Mouse (Mus musculus) urinary bladder, postnatal 10 days (tissue): Measurements from ENCODE around the gene Aatf.
A peak's percentile ranks its signal among the peaks of the same experiment; 100 is the strongest.

Experiments used
- DNase-seq: peaks from one replicate; pipeline ENCODE4 v3.0.0; 2022; ENCODE audit warnings: low spot score

The Aatf gene

GRCm38 (mm10) chr11:84513171-84514116, at the start of gene Aatf:
TSS of gene Aatf (minus strand) at chr11:84513522.
- peak; percentile 79 for DNase-seq

GRCm38 (mm10) chr11:84562758-84563347, 49.5 kb upstream of the Aatf start:
- no peak for DNase-seq

GRCm38 (mm10) chr11:84561546-84561945, 48.2 kb upstream of the Aatf start:
- DNase-seq = no peak

GRCm38 (mm10) chr11:84553821-84554450, 40.6 kb upstream of the Aatf start:
- no peak for DNase-seq

- DNase-seq = no peak
These were observed 38.0 kb upstream of the Aatf start for GRCm38 (mm10) chr11:84551296-84551695.

GRCm38 (mm10) chr11:84549258-84549791, 36.0 kb upstream of the Aatf start:
- no peak for DNase-seq

GRCm38 (mm10) chr11:84548293-84548692, 35.0 kb upstream of the Aatf start:
- DNase-seq = no peak

- no peak for DNase-seq
These were observed 26.7 kb upstream of the Aatf start for GRCm38 (mm10) chr11:84539981-84540380.

GRCm38 (mm10) chr11:84529797-84530703, 16.7 kb upstream of the Aatf start:
- no peak for DNase-seq

GRCm38 (mm10) chr11:84529143-84529755, 15.9 kb upstream of the Aatf start:
- no peak for DNase-seq

- no peak for DNase-seq
These were observed 13.9 kb upstream of the Aatf start for GRCm38 (mm10) chr11:84526976-84527860.

- no peak for DNase-seq
These were observed 13.1 kb upstream of the Aatf start for GRCm38 (mm10) chr11:84526451-84526850.

- no peak for DNase-seq
These were observed 12.3 kb upstream of the Aatf start, which contains the start of gene Lhx1 for GRCm38 (mm10) chr11:84525421-84526274. TSS of gene Lhx1 (minus strand) at chr11:84525535.

- DNase-seq = no peak
These were observed 11.4 kb upstream of the Aatf start for GRCm38 (mm10) chr11:84524511-84525270.

GRCm38 (mm10) chr11:84523841-84524510, 10.7 kb upstream of the Aatf start:
- no peak for DNase-seq

- DNase-seq = no peak
These were observed 10.1 kb upstream of the Aatf start for GRCm38 (mm10) chr11:84523321-84523831.

- no peak for DNase-seq
These were observed 9.4 kb upstream of the Aatf start for GRCm38 (mm10) chr11:84522577-84523320.
